Mouse (Mus musculus) G1E (cell line): ENCODE results near the gene Smim23. TPM values are rescaled to one million over a fixed set of nuclear protein-coding genes. Genes with fewer than 3 reads are reported as not detected.

ENCODE experiments used
- ATAC-seq: 2 replicates; pipeline ENCODE4 v1.8.0; 2016; ENCODE audit warnings: mild to moderate bottlenecking; ENCODE audit not compliant: insufficient number of reproducible peaks, poor library complexity, low FRiP score, severe bottlenecking; ENCODE audit errors: extremely low read depth
- DNase-seq: peaks from one replicate; pipeline ENCODE4 v3.0.0; 2012; ENCODE audit warnings: low spot score
- H3K27me3 ChIP-seq: 2 replicates; pipeline ENCODE4 v1.6.1; 2012; ENCODE audit warnings: mild to moderate bottlenecking, low read length, inconsistent platforms; ENCODE audit not compliant: insufficient read depth
- H3K36me3 ChIP-seq: replicated peaks from 2 replicates; pipeline ENCODE3; 2012; ENCODE audit warnings: mild to moderate bottlenecking, inconsistent platforms
- H3K4me1 ChIP-seq: 2 replicates; pipeline ENCODE4 v1.6.1; 2012; ENCODE audit warnings: low read depth, low read length, inconsistent platforms, mixed read lengths; ENCODE audit not compliant: insufficient read depth
- H3K4me3 ChIP-seq: 2 replicates; pipeline ENCODE4 v1.5.1; 2012; ENCODE audit warnings: low read depth, mild to moderate bottlenecking, inconsistent platforms, low read length, moderate library complexity, mixed read lengths
- H3K9me3 ChIP-seq: replicated peaks from 2 replicates; pipeline ENCODE4 v1.6.1; 2012; ENCODE audit warnings: inconsistent platforms
- CTCF ChIP-seq: IDR thresholded peaks from 2 replicates; pipeline ENCODE4 v1.5.1; 2012; ENCODE audit warnings: low read depth, low read length, inconsistent platforms, mixed read lengths
- GATA1 ChIP-seq: IDR thresholded peaks from 2 replicates; pipeline ENCODE4 v1.6.1; 2012; ENCODE audit warnings: borderline replicate concordance, low read length, inconsistent platforms, mixed read lengths
- GATA2 ChIP-seq: IDR thresholded peaks from 2 replicates; pipeline ENCODE4 v1.6.1; 2012; ENCODE audit warnings: low read depth, low read length, inconsistent platforms, borderline replicate concordance
- POLR2AphosphoS5 ChIP-seq: IDR thresholded peaks from 2 replicates; pipeline ENCODE4 v1.6.1; 2012; ENCODE audit warnings: low read depth, low read length, inconsistent platforms; ENCODE audit not compliant: insufficient replicate concordance
- TAL1 ChIP-seq: conservative IDR thresholded peaks from 2 replicates; pipeline ENCODE4 v1.6.1; 2012; ENCODE audit warnings: low read depth, low read length, inconsistent platforms, mixed read lengths
- polyA plus RNA-seq: library from polyadenylated mRNA; stranded (reverse); fragments of >175 nt; gene quantifications from 2 replicates; pipeline ENCODE4 v1.2.3, GENCODE M21; 2012
- total RNA-seq, 2 experiments: library from RNA; stranded (forward) in 1 of 2; stranded (reverse) in 1 of 2; fragments of 200-1000 nt in 1 of 2; fragments of >200 nt in 1 of 2; fragmentation: Nextera tagmentation in 1 of 2; gene quantifications; 2 replicates each; pipeline ENCODE4 v1.2.3; 2014 to 2017

Gene Smim23
- total and polyA plus RNA-seq, 3 experiments = not detected

GRCm38 (mm10) chr11:32803658-32804057, 20.7 kb downstream of the Smim23 start:
- no peak overlapping the region for H3K4me3 ChIP-seq
- DNase-seq (no peak), ATAC-seq (no peak)
- no peaks in the 10 kb centered on the region for H3K36me3 ChIP-seq
- H3K4me1 ChIP-seq = no peaks in the 10 kb centered on the region
- H3K9me3 ChIP-seq = no peaks in the 10 kb centered on the region
- peaks cover 5% of the 10 kb centered on the region; the same call in 1 of the 2 replicates for H3K27me3 ChIP-seq
- no peak for TF ChIP-seq GATA2
- TF ChIP-seq POLR2AphosphoS5 = no peak
- TF ChIP-seq CTCF = no peak
- TF ChIP-seq TAL1 = no peak
- TF ChIP-seq GATA1 = no peak

GRCm38 (mm10) chr11:32801715-32802114, 22.7 kb downstream of the Smim23 start:
- H3K4me1 ChIP-seq = no peaks in the 10 kb centered on the region
- no peak for ATAC-seq
- TF ChIP-seq GATA2 = no peak
- no peak for TF ChIP-seq TAL1
- TF ChIP-seq CTCF = no peak
- TF ChIP-seq GATA1 = no peak
- TF ChIP-seq POLR2AphosphoS5 = no peak
- no peaks in the 10 kb centered on the region for H3K36me3 ChIP-seq
- DNase-seq = no peak
- no peaks in the 10 kb centered on the region for H3K9me3 ChIP-seq
- H3K27me3 ChIP-seq = peaks cover 11% of the 10 kb centered on the region
- H3K4me3 ChIP-seq = no peak overlapping the region

- Histone ChIP-seq H3K36me3 (no peaks in the 10 kb centered on the region), H3K9me3 (no peaks in the 10 kb centered on the region), H3K4me1 (no peaks in the 10 kb centered on the region), H3K4me3 (no peak overlapping the region), H3K27me3 (peaks cover 11% of the 10 kb centered on the region)
- TF ChIP-seq GATA2 (no peak), GATA1 (no peak), TAL1 (no peak), CTCF (no peak), POLR2AphosphoS5 (no peak)
- ATAC-seq (no peak), DNase-seq (no peak)
Measured at GRCm38 (mm10) chr11:32800929-32801375, 23.5 kb downstream of the Smim23 start.

GRCm38 (mm10) chr11:32798445-32798844, 26.0 kb downstream of the Smim23 start:
- H3K4me3 ChIP-seq = no peak overlapping the region
- DNase-seq = no peak
- H3K9me3 ChIP-seq = no peaks in the 10 kb centered on the region
- ATAC-seq = no peak
- H3K4me1 ChIP-seq = no peaks in the 10 kb centered on the region
- no peak for TF ChIP-seq TAL1
- TF ChIP-seq GATA1 = no peak
- TF ChIP-seq CTCF = no peak
- no peak for TF ChIP-seq POLR2AphosphoS5
- no peak for TF ChIP-seq GATA2
- no peaks in the 10 kb centered on the region for H3K36me3 ChIP-seq
- H3K27me3 ChIP-seq = peaks cover 13% of the 10 kb centered on the region

- no peaks in the 10 kb centered on the region for H3K9me3 ChIP-seq
- H3K4me1 ChIP-seq = no peaks in the 10 kb centered on the region
- peaks cover 13% of the 10 kb centered on the region for H3K27me3 ChIP-seq
- DNase-seq (no peak), ATAC-seq (no peak)
- TF ChIP-seq GATA2 = no peak
- no peak for TF ChIP-seq CTCF
- TF ChIP-seq POLR2AphosphoS5 = no peak
- no peak for TF ChIP-seq TAL1
- TF ChIP-seq GATA1 = no peak
- H3K4me3 ChIP-seq = no peak overlapping the region
- no peaks in the 10 kb centered on the region for H3K36me3 ChIP-seq
Measured at GRCm38 (mm10) chr11:32794759-32795445, 29.5 kb downstream of the Smim23 start.

GRCm38 (mm10) chr11:32786201-32786600, 38.2 kb downstream of the Smim23 start:
- Histone ChIP-seq H3K36me3 (no peaks in the 10 kb centered on the region), H3K9me3 (no peaks in the 10 kb centered on the region), H3K4me1 (no peaks in the 10 kb centered on the region), H3K4me3 (no peak overlapping the region), H3K27me3 (no peaks in the 10 kb centered on the region; the same call in 1 of the 2 replicates)
- TF ChIP-seq TAL1 (no peak), GATA1 (no peak), POLR2AphosphoS5 (no peak), GATA2 (no peak), CTCF (no peak)
- no peak for DNase-seq
- ATAC-seq = no peak
